Mouse (Mus musculus) limb, embryonic 14.5 days (tissue): ENCODE measurements at regions not wholly inside any gene's neighbourhood (a gene's known extent, or its start where the extent isn't known, plus 50 kb on each side); places are given as distances from the start of the nearest gene placed in this dataset.

ENCODE experiments used
- ATAC-seq: fragments of 200-750 bp; cut with Nextera tagmentation; 2 replicates; pipeline ENCODE4 v1.8.0; 2017; ENCODE audit warnings: low read depth, moderate number of reproducible peaks, moderate TSS enrichment; ENCODE audit not compliant: low FRiP score
- DNase-seq: peaks from one replicate; pipeline ENCODE4 v3.0.0-alpha.2; 2015; ENCODE audit warnings: low spot score
- H3K27ac ChIP-seq: fragments of 300-500 bp; sonication (generic); replicated peaks from 2 replicates; pipeline ENCODE4 v1.5.1; 2014; ENCODE audit warnings: low read depth, mild to moderate bottlenecking, low read length, moderate library complexity, mixed read lengths
- H3K27me3 ChIP-seq: fragments of 300-500 bp; sonication (generic); 2 replicates; pipeline ENCODE4 v1.6.1; 2014; ENCODE audit warnings: low read length, mixed read lengths; ENCODE audit not compliant: control insufficient read depth, insufficient read depth
- H3K36me3 ChIP-seq: fragments of 300-500 bp; sonication (generic); 2 replicates; pipeline ENCODE4 v1.6.1; 2014; ENCODE audit warnings: mild to moderate bottlenecking, low read length, moderate library complexity, mixed read lengths; ENCODE audit not compliant: control insufficient read depth, insufficient read depth
- H3K4me1 ChIP-seq: fragments of 300-500 bp; sonication (generic); 2 replicates; pipeline ENCODE4 v1.6.1; 2014; ENCODE audit warnings: antibody characterized with exemption, low read length, mixed read lengths; ENCODE audit not compliant: control insufficient read depth, insufficient read depth
- H3K4me2 ChIP-seq: fragments of 300-500 bp; sonication (generic); replicated peaks from 2 replicates; pipeline ENCODE4 v1.6.1; 2014; ENCODE audit warnings: low read depth, mild to moderate bottlenecking, low read length, moderate library complexity; ENCODE audit not compliant: severe bottlenecking
- H3K4me3 ChIP-seq: fragments of 300-500 bp; sonication (generic); replicated peaks from 2 replicates; pipeline ENCODE4 v1.5.1; 2014; ENCODE audit warnings: low read length
- H3K9ac ChIP-seq: fragments of 300-500 bp; sonication (generic); 2 replicates; pipeline ENCODE4 v1.6.1; 2014; ENCODE audit warnings: mild to moderate bottlenecking, low read depth, low read length, moderate library complexity; ENCODE audit not compliant: severe bottlenecking
- H3K9me3 ChIP-seq: fragments of 300-500 bp; sonication (generic); 2 replicates; pipeline ENCODE4 v1.6.1; 2016; ENCODE audit warnings: low read length; ENCODE audit not compliant: control insufficient read depth
- POLR2A ChIP-seq: fragments of 200-500 bp; IDR thresholded peaks from 2 replicates; pipeline ENCODE4 v1.8.0; 2012; ENCODE audit warnings: inconsistent platforms, mild to moderate bottlenecking, moderate library complexity, borderline replicate concordance; ENCODE audit not compliant: insufficient read depth, insufficient read length; ENCODE audit errors: extremely low read depth
- WGBS: fragments of 180-500 bp; shearing (Covaris S2); extraction: QIAGEN DNeasy Blood & Tissue Kit; methylation state at CpG from one replicate; pipeline ENCODE4 v1.1.7; 2014; 5-methylcytosine and 5-hydroxymethylcytosine counted together

DNA sequence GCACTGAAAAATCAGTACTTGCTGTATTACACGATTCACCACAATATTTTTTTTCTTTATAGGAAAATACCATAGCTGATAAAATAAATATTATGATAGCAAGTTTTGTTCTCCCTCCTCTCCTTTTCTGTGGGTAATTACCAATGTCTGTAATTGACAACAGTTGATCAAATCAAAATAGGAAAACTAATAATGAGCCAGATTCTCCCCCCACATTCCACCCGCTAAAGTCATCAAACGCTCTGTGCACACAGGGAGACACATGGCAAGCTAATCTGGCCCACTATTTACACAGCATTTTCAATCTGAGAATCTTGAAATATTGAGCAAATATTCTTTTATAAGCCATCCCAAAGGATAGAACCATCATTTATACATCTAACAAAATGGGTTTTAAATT is 659.2 kb upstream of the Acvr2a start:
- no peaks in the 10 kb centered on the region for H3K27me3 ChIP-seq
- ATAC-seq (no peak), DNase-seq (no peak)
- H3K4me1 ChIP-seq, result no peaks in the 10 kb centered on the region
- H3K9ac ChIP-seq, result no peak overlapping the region
- no peak overlapping the region for H3K4me3 ChIP-seq
- no peaks in the 10 kb centered on the region for H3K36me3 ChIP-seq
- no peak overlapping the region for H3K4me2 ChIP-seq
- 82% methylated on average over 3 of the region's 3 CpGs for WGBS
- TF ChIP-seq POLR2A, result no peak
- no peak overlapping the region for H3K27ac ChIP-seq
- no peaks in the 10 kb centered on the region for H3K9me3 ChIP-seq

DNA sequence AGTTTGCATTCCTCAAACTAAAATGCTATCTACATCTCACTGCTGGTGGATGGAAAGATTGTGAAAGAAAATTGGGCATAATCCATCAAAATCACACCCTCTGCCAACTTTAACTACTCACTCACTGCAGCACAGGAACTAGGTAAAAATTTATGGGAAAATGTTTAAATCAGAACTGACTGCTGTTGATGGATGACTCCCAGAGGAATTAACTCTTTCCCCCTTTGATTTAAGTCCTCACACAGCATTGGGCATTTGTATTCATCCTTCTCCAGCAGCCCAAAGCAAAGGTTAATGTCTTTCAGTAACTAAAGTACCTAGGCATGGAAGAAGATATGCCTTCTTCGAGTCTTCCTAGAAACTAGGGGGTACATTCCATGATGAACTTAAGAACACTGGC is 641.3 kb upstream of the Acvr2a start:
- Histone ChIP-seq H3K27ac (no peak overlapping the region), H3K4me2 (no peak overlapping the region), H3K36me3 (no peaks in the 10 kb centered on the region), H3K9ac (no peak overlapping the region), H3K4me3 (no peak overlapping the region), H3K9me3 (no peaks in the 10 kb centered on the region), H3K27me3 (no peaks in the 10 kb centered on the region), H3K4me1 (peaks cover 5% of the 10 kb centered on the region; the same call in 1 of the 2 replicates)
- WGBS, result 28% methylated on average over 1 of the region's 1 CpGs
- ATAC-seq, result no peak
- no peak for TF ChIP-seq POLR2A
- DNase-seq, result peak; percentile 49

DNA sequence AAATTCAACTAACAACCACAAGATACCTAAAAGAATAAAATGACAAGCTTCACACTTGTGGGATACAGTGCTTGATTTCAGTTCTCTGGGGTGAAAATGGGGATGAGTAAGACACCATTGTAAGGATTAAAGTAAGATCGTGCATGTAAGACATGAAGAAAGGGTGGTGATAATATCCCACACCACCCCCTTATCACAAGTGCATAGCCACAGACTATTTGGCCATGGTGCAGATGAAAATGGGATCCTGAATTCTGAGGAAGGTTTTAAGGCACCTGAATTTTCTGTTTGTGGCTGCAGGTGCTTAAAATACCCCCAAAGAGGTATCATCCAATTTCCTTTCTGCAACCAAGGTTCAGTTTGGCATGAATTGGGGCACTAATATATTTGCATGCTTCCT is 627.7 kb upstream of the Acvr2a start:
- 88% methylated on average over 1 of the region's 1 CpGs for WGBS
- TF ChIP-seq POLR2A, result no peak
- H3K9me3 ChIP-seq, result no peaks in the 10 kb centered on the region
- no peaks in the 10 kb centered on the region for H3K27me3 ChIP-seq
- no peak overlapping the region for H3K27ac ChIP-seq
- H3K9ac ChIP-seq, result no peak overlapping the region
- H3K4me1 ChIP-seq, result no peaks in the 10 kb centered on the region
- no peak for ATAC-seq
- H3K4me2 ChIP-seq, result no peak overlapping the region
- no peak for DNase-seq
- H3K36me3 ChIP-seq, result no peaks in the 10 kb centered on the region
- no peak overlapping the region for H3K4me3 ChIP-seq

DNA sequence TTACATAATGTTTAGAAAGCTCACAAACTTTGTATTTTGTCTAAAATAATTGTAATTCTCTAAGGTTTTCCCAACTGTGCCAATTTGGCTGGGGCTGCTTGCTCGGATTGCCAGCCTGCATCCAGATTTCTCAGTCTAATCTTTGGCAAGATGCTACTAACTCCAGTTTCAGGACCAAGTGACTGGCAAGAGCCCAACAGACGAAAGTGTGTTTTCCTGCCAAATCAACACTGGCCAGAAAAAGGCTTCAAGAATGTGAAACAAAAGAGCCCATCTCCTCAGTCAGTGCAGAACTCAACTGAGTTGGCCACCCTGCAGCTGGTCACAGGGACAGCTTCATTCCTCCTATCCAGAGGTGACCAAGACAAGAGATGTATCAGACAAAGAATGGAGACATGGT is 627.3 kb upstream of the Acvr2a start:
- Histone ChIP-seq H3K4me3 (no peak overlapping the region), H3K36me3 (no peaks in the 10 kb centered on the region), H3K27me3 (no peaks in the 10 kb centered on the region), H3K4me2 (no peak overlapping the region), H3K9me3 (no peaks in the 10 kb centered on the region), H3K4me1 (no peaks in the 10 kb centered on the region), H3K27ac (no peak overlapping the region), H3K9ac (no peak overlapping the region)
- DNase-seq (no peak), ATAC-seq (no peak)
- WGBS, result 69% methylated on average over 2 of the region's 2 CpGs
- no peak for TF ChIP-seq POLR2A

DNA sequence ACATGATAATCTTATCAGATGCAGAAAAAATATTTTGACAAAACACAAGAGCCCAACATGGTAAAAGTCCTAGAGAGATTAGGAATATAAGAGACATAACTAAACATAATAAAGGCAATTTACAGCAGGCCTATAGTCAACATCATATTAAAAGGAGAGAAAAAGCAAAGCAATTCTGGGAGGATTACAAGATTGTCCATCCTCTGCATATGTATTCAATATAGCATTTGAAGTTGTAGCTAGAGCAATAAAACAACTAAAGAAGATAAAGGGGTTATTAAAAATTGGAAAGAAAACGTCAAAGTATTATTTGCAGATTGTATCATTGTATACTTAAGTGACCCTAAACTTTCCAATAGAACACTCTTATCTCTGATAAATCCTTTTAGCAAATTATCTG is 602.1 kb upstream of the Acvr2a start:
- 57% methylated on average over 1 of the region's 1 CpGs for WGBS
- H3K36me3 ChIP-seq, result no peaks in the 10 kb centered on the region
- H3K9me3 ChIP-seq, result 0 out of 2 replicates have a peak, but pooled peaks cover 3% of the 10 kb centered on the region
- no peak overlapping the region for H3K27ac ChIP-seq
- H3K4me3 ChIP-seq, result no peak overlapping the region
- ATAC-seq (no peak), DNase-seq (no peak)
- H3K9ac ChIP-seq, result no peak overlapping the region
- TF ChIP-seq POLR2A, result no peak
- no peaks in the 10 kb centered on the region for H3K4me1 ChIP-seq
- H3K27me3 ChIP-seq, result no peaks in the 10 kb centered on the region
- no peak overlapping the region for H3K4me2 ChIP-seq

DNA sequence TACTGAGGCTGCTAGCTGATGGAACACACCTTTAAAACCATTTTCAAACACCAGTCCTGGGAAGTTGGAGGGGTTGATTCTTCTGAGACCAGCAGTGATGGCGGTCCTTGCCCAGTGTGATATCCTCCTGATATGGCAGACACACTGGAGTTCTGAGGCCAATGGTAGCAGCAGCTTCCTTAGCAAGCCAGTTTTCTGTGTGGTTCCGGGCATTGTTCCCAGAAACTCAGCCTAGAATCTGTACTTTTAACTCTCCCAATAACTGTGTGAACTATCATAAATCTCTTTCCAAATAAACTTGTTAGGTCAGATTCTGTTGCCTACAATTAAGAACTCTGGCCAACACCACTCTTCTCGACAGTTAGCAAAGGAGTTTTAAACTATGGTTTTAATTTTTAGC is 593.1 kb upstream of the Acvr2a start:
- Histone ChIP-seq H3K36me3 (no peaks in the 10 kb centered on the region), H3K9me3 (no peaks in the 10 kb centered on the region), H3K4me2 (no peak overlapping the region), H3K27ac (no peak overlapping the region), H3K9ac (no peak overlapping the region), H3K4me3 (no peak overlapping the region), H3K4me1 (no peaks in the 10 kb centered on the region), H3K27me3 (no peaks in the 10 kb centered on the region)
- WGBS, result 64% methylated on average over 3 of the region's 3 CpGs
- no peak for TF ChIP-seq POLR2A
- ATAC-seq (no peak), DNase-seq (no peak)
